28 mouse cellular contexts compared by ENCODE assay signal in the genomic region with DNA sequence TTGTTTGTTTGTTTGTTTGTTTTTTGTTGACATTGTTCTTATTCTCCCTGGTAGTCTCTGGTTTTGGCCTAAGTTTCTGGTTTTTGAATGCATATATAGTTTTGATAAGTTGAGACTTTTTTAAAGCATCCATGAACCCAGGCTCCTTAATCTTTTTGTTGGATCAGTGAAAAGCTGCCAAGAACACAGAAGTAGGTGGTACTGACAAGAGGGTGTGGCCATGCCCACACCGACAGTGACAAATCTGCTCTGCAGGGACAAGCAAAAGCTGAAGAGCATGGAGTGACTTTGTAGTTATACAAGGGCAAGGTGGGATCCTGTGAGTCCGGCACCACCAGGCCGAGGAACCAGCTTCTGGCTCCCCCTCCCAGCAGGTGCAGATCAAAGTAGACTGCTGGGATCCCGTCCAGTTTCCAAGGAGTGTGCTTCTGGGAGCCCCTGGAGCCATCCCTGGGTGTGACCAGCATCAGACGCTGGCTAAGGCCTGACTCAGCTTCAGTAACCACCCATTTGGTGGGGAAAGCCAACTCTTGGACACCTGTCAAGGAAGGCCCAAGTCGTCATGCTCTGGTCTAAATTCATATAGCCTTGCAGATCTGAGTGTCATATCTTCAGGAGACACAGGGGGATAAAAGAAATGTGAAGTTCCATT. TPM values are rescaled to one million over a fixed set of nuclear protein-coding genes. Genes with fewer than 3 reads are reported as not detected.
A peak's percentile ranks its signal among the peaks of the same experiment; 100 is the strongest.
DNase-seq lines count a peak whose midpoint lies in the region; ATAC-seq and TF ChIP-seq lines count a peak whose summit lies in the region.
"Had no signal": no experiment of that assay in that cellular context is flagged by ENCODE, and none has a peak within 500 bp of the region (broad histone marks: within the 10 kb centered on the region; RNA-seq: fewer than 3 reads in every experiment).

No protein-coding gene starts in this region.

- no peak for TF ChIP-seq CTCF in liver, embryonic 14.5 days (IDR thresholded peaks at IDR 0.05; ENCODE audit: low read depth)
- TF ChIP-seq CTCF in stomach, postnatal 0 days (IDR thresholded peaks at IDR 0.05; ENCODE audit: low read depth) = no peak

- peak; percentile 32; the same call in 1 of the 2 replicates for ATAC-seq in liver, embryonic 14.5 days (ENCODE audit: insufficient read depth)
- no peak for ATAC-seq in stomach, postnatal 0 days (ENCODE audit: low FRiP score, low TSS enrichment)
- ATAC-seq in midbrain, embryonic 11.5 days (ENCODE audit: low FRiP score) = no peak
- ATAC-seq: forebrain, embryonic 14.5 days; lung, postnatal 0 days; midbrain, embryonic 13.5 days had no signal

- no peak overlapping the region for H3K4me3 ChIP-seq in liver, embryonic 14.5 days (ENCODE audit: insufficient read depth in 1 of 2, low read depth in 2 of 2, low read length in 2 of 2)
- H3K4me3 ChIP-seq in stomach, postnatal 0 days (ENCODE audit: low read depth, low read length) = no peak overlapping the region
- no peak overlapping the region for H3K4me3 ChIP-seq in midbrain, embryonic 11.5 days (ENCODE audit: low read depth, low read length)
- H3K4me3 ChIP-seq: hindbrain, embryonic 12.5 days; limb, embryonic 15.5 days; midbrain, embryonic 13.5 days had no signal

- peaks cover 44 to 57% of the 10 kb centered on the region in 2 experiments for H3K4me1 ChIP-seq in liver, embryonic 14.5 days (replicated peaks; ENCODE audit: control insufficient read depth in 2 of 2, insufficient read depth in 2 of 2, low read length in 1 of 2)
- H3K4me1 ChIP-seq in stomach, postnatal 0 days (replicated peaks; ENCODE audit: control insufficient read depth, insufficient read depth) = no peaks in the 10 kb centered on the region
- no peaks in the 10 kb centered on the region for H3K4me1 ChIP-seq in midbrain, embryonic 11.5 days (ENCODE audit: control insufficient read depth, insufficient read depth, low read length)
- H3K4me1 ChIP-seq: hindbrain, embryonic 12.5 days; limb, embryonic 15.5 days; midbrain, embryonic 13.5 days had no signal

- no peaks in the 10 kb centered on the region for H3K27me3 ChIP-seq in liver, embryonic 14.5 days (ENCODE audit: control insufficient read depth, insufficient read depth, low read length)
- no peaks in the 10 kb centered on the region for H3K27me3 ChIP-seq in stomach, postnatal 0 days (ENCODE audit: control insufficient read depth, insufficient read depth, low read length)
- no peaks in the 10 kb centered on the region for H3K27me3 ChIP-seq in midbrain, embryonic 11.5 days (ENCODE audit: control insufficient read depth, insufficient read depth, low read length)
- H3K27me3 ChIP-seq: hindbrain, embryonic 12.5 days; limb, embryonic 15.5 days; midbrain, embryonic 13.5 days had no signal

- H3K4me2 ChIP-seq in liver, embryonic 14.5 days (ENCODE audit: low read depth) = peak overlapping the region; percentile 56
- no peak overlapping the region for H3K4me2 ChIP-seq in stomach, postnatal 0 days (replicated peaks; ENCODE audit: low read depth)
- no peak overlapping the region for H3K4me2 ChIP-seq in midbrain, embryonic 11.5 days
- H3K4me2 ChIP-seq: hindbrain, embryonic 12.5 days; limb, embryonic 15.5 days; midbrain, embryonic 13.5 days had no signal

- H3K9me3 ChIP-seq in liver, embryonic 14.5 days (ENCODE audit: control insufficient read depth, low read length) = no peaks in the 10 kb centered on the region
- no peaks in the 10 kb centered on the region for H3K9me3 ChIP-seq in stomach, postnatal 0 days (ENCODE audit: control insufficient read depth, low read length)
- no peaks in the 10 kb centered on the region for H3K9me3 ChIP-seq in midbrain, embryonic 11.5 days (ENCODE audit: control insufficient read depth, low read length)
- H3K9me3 ChIP-seq: hindbrain, embryonic 12.5 days; limb, embryonic 15.5 days; midbrain, embryonic 13.5 days had no signal

- no peak for TF ChIP-seq EP300 in liver, embryonic 14.5 days (IDR thresholded peaks at IDR 0.05; ENCODE audit: low read depth)
- no peak for TF ChIP-seq EP300 in stomach, postnatal 0 days (optimal IDR thresholded peaks at IDR 0.05)

- H3K9ac ChIP-seq in liver, embryonic 14.5 days (replicated peaks) = peak overlapping the region; percentile 11; the same call in 1 of the 2 replicates
- no peak overlapping the region for H3K9ac ChIP-seq in stomach, postnatal 0 days (ENCODE audit: low read length)
- H3K9ac ChIP-seq in midbrain, embryonic 11.5 days (ENCODE audit: low read length) = no peak overlapping the region
- H3K9ac ChIP-seq: hindbrain, embryonic 12.5 days; limb, embryonic 15.5 days; midbrain, embryonic 13.5 days had no signal

- H3K36me3 ChIP-seq in liver, embryonic 14.5 days (replicated peaks; ENCODE audit: control insufficient read depth, insufficient read depth, low read depth) = no peaks in the 10 kb centered on the region
- no peaks in the 10 kb centered on the region for H3K36me3 ChIP-seq in stomach, postnatal 0 days (ENCODE audit: control insufficient read depth, insufficient read depth, low read length)
- no peaks in the 10 kb centered on the region for H3K36me3 ChIP-seq in midbrain, embryonic 11.5 days (ENCODE audit: control insufficient read depth, insufficient read depth, low read length)
- H3K36me3 ChIP-seq: hindbrain, embryonic 12.5 days; limb, embryonic 15.5 days; midbrain, embryonic 13.5 days had no signal

- 53% methylated on average over 6 of the region's 6 CpGs for WGBS in liver, embryonic 14.5 days (ENCODE audit: insufficient replicate concordance)
- 42% methylated on average over 6 of the region's 6 CpGs for WGBS in stomach, postnatal 0 days
- 79% methylated on average over 6 of the region's 6 CpGs for WGBS in midbrain, embryonic 11.5 days

- H3K27ac ChIP-seq in liver, embryonic 14.5 days = peak overlapping the region; percentile 94
- H3K27ac ChIP-seq in stomach, postnatal 0 days (replicated peaks) = no peak overlapping the region
- H3K27ac ChIP-seq in midbrain, embryonic 11.5 days (ENCODE audit: low read depth, low read length) = no peak overlapping the region
- H3K27ac ChIP-seq: hindbrain, embryonic 12.5 days; kidney, postnatal 0 days; limb, embryonic 15.5 days; macrophage; midbrain, embryonic 13.5 days had no signal

- DNase-seq in right cerebral cortex, adult 18-20 months = peak; percentile 31
- no peak for DNase-seq in right cerebral cortex, postnatal 36 days (ENCODE audit: low spot score in 2 of 2)
- DNase-seq in c-Kit-negative CD71-positive TER-119-positive erythroid progenitor cells, embryonic 14.5 days (ENCODE audit: low read depth, low spot score) = peak; percentile 41
- DNase-seq in liver, embryonic 14.5 days (ENCODE audit: low read depth in 3 of 3, low spot score in 3 of 3) = peak in 1 of 3 experiments; percentile 30
- peak; percentile 20 for DNase-seq in stomach, postnatal 0 days (ENCODE audit: low spot score)
- DNase-seq in midbrain, embryonic 11.5 days (ENCODE audit: low spot score, missing footprints) = no peak
- no peak for DNase-seq in layer of hippocampus, adult 11-12 months (ENCODE audit: low spot score)
- DNase-seq in kidney, adult 11 months = no peak
- DNase-seq: adrenal gland, postnatal 10 days; cerebellum, adult 8-10 months; gastrocnemius, postnatal 25 days; heart, adult 18-20 months; kidney, adult 2 months; left cerebral cortex, postnatal 4 days; right cerebral cortex, postnatal 14 days; thymus, postnatal 36 days had no signal

RNA-seq across cellular contexts. Expression of gene Bbs2, which starts 11.9 kb away (rescaled TPM):
- 2.7 and 4.7 TPM in 2 replicates for polyA plus RNA-seq in liver, embryonic 14.5 days (2012; rRNA removed)
- 3.3 TPM in 2 replicates for polyA plus RNA-seq in liver, embryonic 14.5 days (2014; fragmentation: Nextera tagmentation; extraction: Ambion mirVana)
- 5.9 and 6.9 TPM in 2 replicates for polyA plus RNA-seq in stomach, postnatal 0 days (2015; fragmentation: Nextera tagmentation; extraction: Ambion mirVana)
- 21.3 and 26.6 TPM in 2 replicates for polyA plus RNA-seq in midbrain, embryonic 11.5 days (2014; fragmentation: Nextera tagmentation; extraction: Ambion mirVana)

RNA-seq across cellular contexts. Expression of gene Mt4, which starts 26.3 kb away (rescaled TPM):
- polyA plus RNA-seq in liver, embryonic 14.5 days (2012; rRNA removed) = 1.4 and 2.1 TPM in 2 replicates
- 1.7 and 1.8 TPM in 2 replicates for polyA plus RNA-seq in liver, embryonic 14.5 days (2014; fragmentation: Nextera tagmentation; extraction: Ambion mirVana)
- polyA plus RNA-seq in stomach, postnatal 0 days (2015; fragmentation: Nextera tagmentation; extraction: Ambion mirVana) = 79.7 and 84.9 TPM in 2 replicates
- polyA plus RNA-seq in midbrain, embryonic 11.5 days (2014; fragmentation: Nextera tagmentation; extraction: Ambion mirVana) = not detected in 2 replicates
- polyA plus RNA-seq: cortical plate, adult 2 months; embryonic facial prominence, embryonic 11.5 days; forebrain, embryonic 14.5 days; heart, embryonic 14.5 days; hindbrain, embryonic 12.5 days; kidney, adult 2 months; kidney, postnatal 0 days; lung, postnatal 0 days; macrophage; midbrain, embryonic 13.5 days; neural tube, embryonic 11.5 days; stomach, embryonic 14.5 days had no signal

RNA-seq across cellular contexts. Expression of gene Mt3, which starts 41.8 kb away (rescaled TPM):
- polyA plus RNA-seq in liver, embryonic 14.5 days (2012; rRNA removed) = 0.10 and 0.30 TPM in 2 replicates
- 0.61 TPM in 1 of 2 replicates, not detected in the other for polyA plus RNA-seq in liver, embryonic 14.5 days (2014; fragmentation: Nextera tagmentation; extraction: Ambion mirVana)
- 4.1 and 5.3 TPM in 2 replicates for polyA plus RNA-seq in stomach, postnatal 0 days (2015; fragmentation: Nextera tagmentation; extraction: Ambion mirVana)
- 8.5 and 12.0 TPM in 2 replicates for polyA plus RNA-seq in midbrain, embryonic 11.5 days (2014; fragmentation: Nextera tagmentation; extraction: Ambion mirVana)
- polyA plus RNA-seq: macrophage had no signal

Comparison
In these comparisons a context has a peak if more than half of its experiments do, and no peak if none do; other contexts are left out.
1. DNase-seq: peak in right cerebral cortex, adult 18-20 months (single experiment), c-Kit-negative CD71-positive TER-119-positive erythroid progenitor cells, embryonic 14.5 days (single experiment) and stomach, postnatal 0 days (single experiment); none in right cerebral cortex, postnatal 36 days (0 of 2), midbrain, embryonic 11.5 days (single experiment), layer of hippocampus, adult 11-12 months (single experiment) and kidney, adult 11 months (single experiment).
2. RNA of gene Mt4, which starts 26.3 kb away (polyA plus RNA-seq): 79.7 to 84.9 TPM in stomach, postnatal 0 days; 1.4 to 2.1 TPM in liver, embryonic 14.5 days and not detected in midbrain, embryonic 11.5 days; every median in the first group is over 10 times any median in the second.